8 mouse cellular contexts compared by ENCODE assay signal in the genomic region with DNA sequence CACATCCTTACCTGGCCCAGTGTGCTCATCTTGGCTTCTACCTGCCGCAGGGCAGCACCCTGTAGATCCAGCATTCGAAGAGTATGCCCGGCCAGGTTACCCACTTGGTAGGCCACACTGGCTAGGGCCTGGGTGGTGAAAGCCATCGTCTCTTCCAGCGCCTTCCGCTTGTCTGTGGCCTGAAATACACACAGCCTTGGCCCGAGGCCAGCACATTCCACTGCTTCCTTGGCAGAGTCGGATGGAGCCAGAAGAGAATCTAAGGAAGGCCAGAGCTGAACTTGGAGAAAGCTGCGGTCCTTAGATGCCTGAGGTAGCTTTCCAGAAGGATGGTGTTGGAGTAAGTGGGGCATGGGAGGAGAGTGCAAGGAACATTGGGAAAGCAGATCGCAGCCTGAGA. TPM values are rescaled to one million over a fixed set of nuclear protein-coding genes. Genes with fewer than 3 reads are reported as not detected.
A peak's percentile ranks its signal among the peaks of the same experiment; 100 is the strongest.
DNase-seq lines count a peak whose midpoint lies in the region; ATAC-seq and TF ChIP-seq lines count a peak whose summit lies in the region.

Gene Gngt2 (plus strand): TSS at position 158 of the 400 bp plus-strand sequence.

- peak; percentile 68 for DNase-seq in forebrain, embryonic 14.5 days (ENCODE audit: low spot score)
- no peak for DNase-seq in forebrain, embryonic 11.5 days (ENCODE audit: low spot score)
- DNase-seq in G1E (ENCODE audit: low spot score) = no peak
- DNase-seq in heart, postnatal 10 days = peak; percentile 85 to 87
- peak; percentile 58 for DNase-seq in liver
- peak; percentile 81 for DNase-seq in ovary, postnatal 36 days (ENCODE audit: low spot score)
- DNase-seq in frontal cortex, adult 2 months (ENCODE audit: extremely low spot score in 1 of 2, low spot score in 1 of 2) = no peak

- peaks cover 3% of the 10 kb centered on the region for H3K4me1 ChIP-seq in forebrain, embryonic 14.5 days (ENCODE audit: control insufficient read depth, insufficient read depth, low read length)
- H3K4me1 ChIP-seq in forebrain, embryonic 11.5 days (replicated peaks; ENCODE audit: control insufficient read depth, insufficient read depth, low read length) = peaks cover 4% of the 10 kb centered on the region; the same call in 1 of the 2 replicates
- H3K4me1 ChIP-seq in G1E (ENCODE audit: insufficient read depth, low read depth, low read length) = peaks cover 98% of the 10 kb centered on the region
- H3K4me1 ChIP-seq in cortical plate, adult 2 months (ENCODE audit: control insufficient read depth, insufficient read depth, low read length) = no peaks in the 10 kb centered on the region

- peaks cover 44% of the 10 kb centered on the region for H3K27me3 ChIP-seq in forebrain, embryonic 14.5 days (replicated peaks; ENCODE audit: control insufficient read depth, insufficient read depth, low read length)
- peaks cover 39% of the 10 kb centered on the region for H3K27me3 ChIP-seq in forebrain, embryonic 11.5 days (ENCODE audit: control insufficient read depth, insufficient read depth, low read length)
- H3K27me3 ChIP-seq in G1E (ENCODE audit: insufficient read depth, low read length) = no peaks in the 10 kb centered on the region

- WGBS in forebrain, embryonic 14.5 days = 57% methylated on average over 10 of the region's 10 CpGs
- 83% methylated on average over 10 of the region's 10 CpGs for WGBS in forebrain, embryonic 11.5 days

- no peak within 1 kb of the TSS for H3K9ac ChIP-seq in forebrain, embryonic 14.5 days (ENCODE audit: low read length)
- H3K9ac ChIP-seq in forebrain, embryonic 11.5 days (ENCODE audit: low read length) = no peak within 1 kb of the TSS

- H3K27ac ChIP-seq in forebrain, embryonic 14.5 days (ENCODE audit: low read depth, low read length) = no peak within 1 kb of the TSS
- no peak within 1 kb of the TSS for H3K27ac ChIP-seq in forebrain, embryonic 11.5 days (ENCODE audit: low read depth, low read length)
- H3K27ac ChIP-seq in cortical plate, adult 2 months (ENCODE audit: insufficient read depth, low read length) = no peak within 1 kb of the TSS

- no peaks in the 10 kb centered on the region for H3K36me3 ChIP-seq in forebrain, embryonic 14.5 days (ENCODE audit: control insufficient read depth, insufficient read depth, low read length)
- no peaks in the 10 kb centered on the region for H3K36me3 ChIP-seq in forebrain, embryonic 11.5 days (ENCODE audit: control insufficient read depth, insufficient read depth, low read length)
- peaks cover 51% of the 10 kb centered on the region for H3K36me3 ChIP-seq in G1E (replicated peaks)

- H3K4me2 ChIP-seq in forebrain, embryonic 14.5 days (ENCODE audit: low read length) = no peak within 1 kb of the TSS
- no peak within 1 kb of the TSS for H3K4me2 ChIP-seq in forebrain, embryonic 11.5 days (ENCODE audit: low read depth, low read length, severe bottlenecking)

- intact Hi-C loops in heart, postnatal 10 days (cut with DNase I) = no loop called here

- H3K4me3 ChIP-seq in forebrain, embryonic 14.5 days (ENCODE audit: low read depth, low read length) = no peak within 1 kb of the TSS
- H3K4me3 ChIP-seq in forebrain, embryonic 11.5 days (ENCODE audit: low read depth, low read length) = no peak within 1 kb of the TSS
- peak within 1 kb of the TSS; percentile 56; the same call in 1 of the 2 replicates for H3K4me3 ChIP-seq in G1E (ENCODE audit: low read depth, low read length)
- H3K4me3 ChIP-seq in cortical plate, adult 2 months (ENCODE audit: insufficient read depth, low read length) = no peak within 1 kb of the TSS

- no peak for TF ChIP-seq CTCF in G1E (IDR thresholded peaks at IDR 0.05; ENCODE audit: low read depth, low read length)
- no peak for TF ChIP-seq CTCF in cortical plate, adult 2 months (IDR thresholded peaks at IDR 0.05; ENCODE audit: extremely low read depth, insufficient read depth, low read length)

- no peak for TF ChIP-seq POLR2A in cortical plate, adult 2 months (IDR thresholded peaks at IDR 0.05; ENCODE audit: extremely low read depth, insufficient read depth, low read length)

- ATAC-seq in forebrain, embryonic 14.5 days = no peak
- no peak for ATAC-seq in forebrain, embryonic 11.5 days (replicated peaks; ENCODE audit: low FRiP score)
- ATAC-seq in G1E (ENCODE audit: extremely low read depth, insufficient number of reproducible peaks, low FRiP score, poor library complexity, severe bottlenecking) = no peak

- H3K9me3 ChIP-seq in forebrain, embryonic 14.5 days (replicated peaks; ENCODE audit: control insufficient read depth, low read length) = no peaks in the 10 kb centered on the region
- no peaks in the 10 kb centered on the region for H3K9me3 ChIP-seq in forebrain, embryonic 11.5 days (ENCODE audit: control insufficient read depth, low read length)
- no peaks in the 10 kb centered on the region for H3K9me3 ChIP-seq in G1E (replicated peaks)

RNA-seq across cellular contexts. Expression of gene Gngt2, which starts in this region (rescaled TPM):
- 2.1 and 2.7 TPM in 2 replicates for polyA plus RNA-seq in forebrain, embryonic 14.5 days (2014; fragmentation: Nextera tagmentation; extraction: Ambion mirVana)
- 3.5 and 5.1 TPM in 2 replicates for polyA plus RNA-seq in forebrain, embryonic 11.5 days (2014; fragmentation: Nextera tagmentation; extraction: Ambion mirVana)
- total RNA-seq in G1E (2014; fragmentation: Nextera tagmentation) = 40.9 and 50.3 TPM in 2 replicates
- 31.0 and 33.6 TPM in 2 replicates for total RNA-seq in G1E (2017)
- polyA plus RNA-seq in G1E (2012) = 11.8 and 15.0 TPM in 2 replicates
- polyA plus RNA-seq in cortical plate, adult 2 months (2012; rRNA removed) = 9.4 and 11.0 TPM in 2 replicates
- total RNA-seq in heart, postnatal 10 days (2021) = 10 to 100 TPM; 24.7 to 26.0 TPM
- polyA plus RNA-seq in frontal cortex, adult 2 months (2012; rRNA removed) = 7.2 and 9.4 TPM in 2 replicates

Comparison
In these comparisons a context has a peak if more than half of its experiments do, and no peak if none do; other contexts are left out.
1. DNase-seq: peak in forebrain, embryonic 14.5 days (single experiment), heart, postnatal 10 days (2 of 2), liver (single experiment) and ovary, postnatal 36 days (single experiment); none in forebrain, embryonic 11.5 days (single experiment), G1E (single experiment) and frontal cortex, adult 2 months (0 of 2).